Mouse (Mus musculus): ENCODE data around the gene Fgfr2. TPM values are rescaled to one million over a fixed set of nuclear protein-coding genes. Genes with fewer than 3 reads are reported as not detected.
A peak's percentile ranks its signal among the peaks of the same experiment; 100 is the strongest.

Fgfr2 gene
- polyA plus RNA-seq, 1 experiment from 2014 or later: 110 TPM

DNA sequence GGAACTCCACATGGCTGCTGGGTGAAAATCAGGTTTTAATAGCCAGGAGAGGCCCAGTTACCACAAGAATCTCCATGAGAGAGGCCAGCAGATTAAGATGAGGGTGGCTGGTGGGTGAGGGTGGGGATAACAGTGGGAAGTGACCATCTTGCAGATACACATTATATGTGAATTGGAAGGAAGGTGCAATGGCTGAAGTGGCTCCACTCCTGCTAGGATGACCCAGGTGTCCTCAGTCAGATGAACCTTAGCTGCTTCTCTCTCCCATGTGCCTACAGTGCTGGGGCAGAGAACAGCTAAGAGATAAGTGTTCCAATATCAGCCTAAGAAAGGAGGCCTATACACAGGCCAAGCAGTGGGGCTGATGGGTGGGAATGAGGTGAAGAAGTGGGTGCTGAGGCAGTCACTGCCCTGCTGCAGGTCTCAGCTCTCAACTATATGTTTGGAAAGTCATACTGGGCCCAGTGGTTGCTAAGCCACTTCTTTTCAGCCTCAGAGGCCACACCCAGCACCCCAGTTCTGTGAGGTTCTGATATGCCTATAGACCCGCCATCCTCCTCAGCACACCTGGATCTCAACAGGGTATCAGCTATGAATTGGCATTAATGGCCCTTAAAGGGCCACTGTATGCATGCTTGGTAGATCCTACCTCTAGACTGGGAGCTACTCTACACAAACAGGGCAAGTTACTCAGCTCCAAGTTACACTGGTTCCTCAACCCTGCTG, 345.3 kb downstream of the Fgfr2 start:
- no peak overlapping the region for H3K27ac ChIP-seq (ENCODE audit: low read length)
- ATAC-seq (no peak), DNase-seq (ENCODE audit: low spot score) (no peak)
- H3K4me3 ChIP-seq (ENCODE audit: low read depth, low read length): no peak overlapping the region
- no peaks in the 10 kb centered on the region for H3K27me3 ChIP-seq (replicated peaks; ENCODE audit: insufficient read depth, low read length)
- TF ChIP-seq CTCF (IDR thresholded peaks at IDR 0.05) (no peak), EP300 (IDR thresholded peaks at IDR 0.05) (no peak)
- H3K9me3 ChIP-seq (ENCODE audit: low read length): no peaks in the 10 kb centered on the region
- H3K4me2 ChIP-seq (replicated peaks; ENCODE audit: low read depth, low read length): no peak overlapping the region
- H3K9ac ChIP-seq (replicated peaks; ENCODE audit: low read depth): no peak overlapping the region
- H3K36me3 ChIP-seq (ENCODE audit: insufficient read depth, low read length): no peaks in the 10 kb centered on the region
- H3K4me1 ChIP-seq (ENCODE audit: insufficient read depth, low read depth, low read length): peaks cover 18% of the 10 kb centered on the region
- 94% methylated on average over 1 of the region's 1 CpGs for WGBS

GRCm38 (mm10) chr7:132777117-132777516, 346.0 kb downstream of the Fgfr2 start:
- no peak overlapping the region; the same call in 1 of the 2 replicates for H3K27ac ChIP-seq (ENCODE audit: low read length)
- TF ChIP-seq CTCF (IDR thresholded peaks at IDR 0.05) (no peak), EP300 (IDR thresholded peaks at IDR 0.05) (no peak)
- ATAC-seq (no peak), DNase-seq (ENCODE audit: low spot score) (peak; percentile 38)
- peaks cover 18% of the 10 kb centered on the region for H3K4me1 ChIP-seq (ENCODE audit: insufficient read depth, low read depth, low read length)
- no peaks in the 10 kb centered on the region for H3K9me3 ChIP-seq (ENCODE audit: low read length)
- H3K4me3 ChIP-seq (ENCODE audit: low read depth, low read length): no peak overlapping the region
- H3K36me3 ChIP-seq (ENCODE audit: insufficient read depth, low read length): no peaks in the 10 kb centered on the region
- H3K4me2 ChIP-seq (replicated peaks; ENCODE audit: low read depth, low read length): no peak overlapping the region
- no peaks in the 10 kb centered on the region for H3K27me3 ChIP-seq (replicated peaks; ENCODE audit: insufficient read depth, low read length)
- 73% methylated on average over 7 of the region's 7 CpGs for WGBS
- no peak overlapping the region for H3K9ac ChIP-seq (replicated peaks; ENCODE audit: low read depth)

DNA sequence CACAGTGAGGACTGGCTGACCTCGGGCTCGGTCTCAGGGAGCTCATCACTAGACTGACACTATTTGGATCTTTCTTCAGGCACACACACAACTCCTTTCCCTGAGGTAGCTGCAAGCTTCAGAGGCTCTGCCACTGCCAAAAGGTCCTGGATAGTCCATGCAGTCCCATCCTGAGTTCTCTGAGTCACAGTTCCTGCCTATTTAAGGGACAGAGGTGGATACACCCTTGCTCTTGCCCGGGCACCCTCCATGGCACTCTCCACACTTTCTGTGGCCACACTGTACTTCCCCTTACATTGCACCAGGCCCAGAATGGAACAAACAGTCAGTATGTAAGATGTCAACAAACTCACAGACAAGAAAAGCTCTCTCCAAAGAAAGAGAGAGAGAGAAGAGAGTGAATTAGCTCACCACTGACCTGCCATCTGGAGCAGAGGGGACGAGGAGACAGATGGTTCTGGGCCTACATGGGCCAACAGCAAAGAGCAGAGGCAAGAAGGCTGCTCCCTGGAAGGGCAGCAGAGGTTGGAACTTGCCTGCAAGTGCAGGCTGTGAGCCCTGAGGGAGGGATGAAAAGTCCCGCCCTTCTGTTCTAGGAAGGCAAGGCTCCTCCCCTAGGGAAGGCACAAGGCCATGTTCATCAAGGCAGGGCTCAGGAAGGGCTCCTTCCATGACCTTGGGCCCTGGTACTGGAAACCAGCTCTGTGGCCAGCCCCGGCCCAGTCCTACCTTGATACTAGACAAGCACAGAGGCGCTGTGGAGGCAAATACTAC, 346.6 kb downstream of the Fgfr2 start:
- 87% methylated on average over 7 of the region's 7 CpGs for WGBS
- peak; percentile 25; the same call in 1 of the 2 replicates for ATAC-seq
- no peak overlapping the region for H3K4me2 ChIP-seq (replicated peaks; ENCODE audit: low read depth, low read length)
- H3K4me1 ChIP-seq (ENCODE audit: insufficient read depth, low read depth, low read length): peaks cover 18% of the 10 kb centered on the region
- H3K9ac ChIP-seq (replicated peaks; ENCODE audit: low read depth): no peak overlapping the region
- DNase-seq (ENCODE audit: low spot score): no peak
- H3K27me3 ChIP-seq (replicated peaks; ENCODE audit: insufficient read depth, low read length): no peaks in the 10 kb centered on the region
- no peak overlapping the region; the same call in 1 of the 2 replicates for H3K27ac ChIP-seq (ENCODE audit: low read length)
- no peak overlapping the region for H3K4me3 ChIP-seq (ENCODE audit: low read depth, low read length)
- TF ChIP-seq EP300 (IDR thresholded peaks at IDR 0.05) (no peak), CTCF (IDR thresholded peaks at IDR 0.05) (no peak)
- no peaks in the 10 kb centered on the region for H3K9me3 ChIP-seq (ENCODE audit: low read length)
- no peaks in the 10 kb centered on the region for H3K36me3 ChIP-seq (ENCODE audit: insufficient read depth, low read length)

- DNase-seq (ENCODE audit: low spot score) (no peak), ATAC-seq (no peak)
- Histone ChIP-seq H3K27me3 (replicated peaks; ENCODE audit: insufficient read depth, low read length) (no peaks in the 10 kb centered on the region), H3K36me3 (ENCODE audit: insufficient read depth, low read length) (peaks cover 1% of the 10 kb centered on the region; the same call in 1 of the 2 replicates), H3K9me3 (ENCODE audit: low read length) (no peaks in the 10 kb centered on the region), H3K4me1 (ENCODE audit: insufficient read depth, low read depth, low read length) (peaks cover 12% of the 10 kb centered on the region), H3K4me3 (ENCODE audit: low read depth, low read length) (no peak overlapping the region), H3K27ac (ENCODE audit: low read length) (no peak overlapping the region), H3K4me2 (replicated peaks; ENCODE audit: low read depth, low read length) (no peak overlapping the region), H3K9ac (replicated peaks; ENCODE audit: low read depth) (no peak overlapping the region)
- no peak for TF ChIP-seq EP300 (IDR thresholded peaks at IDR 0.05)
- no peak for TF ChIP-seq CTCF (IDR thresholded peaks at IDR 0.05)
- 91% methylated on average over 10 of the region's 10 CpGs for WGBS
Measured at GRCm38 (mm10) chr7:132775922-132776321, 347.2 kb downstream of the Fgfr2 start.

- 73% methylated on average over 5 of the region's 5 CpGs for WGBS
- DNase-seq (ENCODE audit: low spot score) (no peak), ATAC-seq (no peak)
- Histone ChIP-seq H3K9me3 (ENCODE audit: low read length) (no peaks in the 10 kb centered on the region), H3K4me2 (replicated peaks; ENCODE audit: low read depth, low read length) (no peak overlapping the region), H3K27me3 (replicated peaks; ENCODE audit: insufficient read depth, low read length) (no peaks in the 10 kb centered on the region), H3K27ac (ENCODE audit: low read length) (no peak overlapping the region), H3K36me3 (ENCODE audit: insufficient read depth, low read length) (peaks cover 7% of the 10 kb centered on the region; the same call in 1 of the 2 replicates), H3K4me1 (ENCODE audit: insufficient read depth, low read depth, low read length) (peaks cover 6% of the 10 kb centered on the region), H3K4me3 (ENCODE audit: low read depth, low read length) (no peak overlapping the region), H3K9ac (replicated peaks; ENCODE audit: low read depth) (no peak overlapping the region)
- TF ChIP-seq CTCF (IDR thresholded peaks at IDR 0.05): no peak
- no peak for TF ChIP-seq EP300 (IDR thresholded peaks at IDR 0.05)
Measured at GRCm38 (mm10) chr7:132775333-132775732, 347.8 kb downstream of the Fgfr2 start.

DNA sequence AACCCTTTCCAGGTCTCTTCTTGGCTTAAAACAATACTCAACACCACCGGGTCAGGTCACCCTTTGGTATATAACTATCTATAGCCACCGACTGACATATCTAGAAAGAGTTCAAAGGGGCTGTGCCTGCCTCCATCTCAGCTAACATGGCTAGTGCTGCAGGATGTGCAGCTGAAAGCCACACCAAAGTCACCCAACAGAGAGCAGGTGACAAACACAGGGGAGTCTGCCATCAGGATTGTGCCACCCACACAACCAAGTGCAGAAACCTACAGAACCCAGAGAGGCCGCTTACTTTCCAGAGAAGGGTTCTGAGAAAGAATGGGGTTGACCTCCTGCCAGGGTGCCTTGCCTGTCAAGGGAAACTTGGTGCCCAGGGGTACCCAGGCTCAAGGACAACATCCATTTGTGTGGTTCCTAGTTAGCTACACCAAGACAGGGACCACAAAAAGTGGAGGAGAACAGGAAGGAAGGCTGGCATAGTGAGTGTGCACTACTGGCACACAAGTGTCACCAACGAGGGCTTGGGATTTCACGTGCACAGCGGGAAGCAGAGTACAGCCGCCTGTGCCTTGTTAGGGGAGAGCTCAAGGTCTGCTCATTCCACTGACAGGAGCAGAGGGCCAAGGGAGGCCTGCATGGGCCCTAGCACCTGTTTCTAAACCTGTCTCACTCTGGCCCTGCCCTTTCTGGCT, 350.0 kb downstream of the Fgfr2 start:
- Histone ChIP-seq H3K9me3 (ENCODE audit: low read length) (no peaks in the 10 kb centered on the region), H3K27me3 (replicated peaks; ENCODE audit: insufficient read depth, low read length) (no peaks in the 10 kb centered on the region), H3K9ac (replicated peaks; ENCODE audit: low read depth) (no peak overlapping the region), H3K27ac (ENCODE audit: low read length) (no peak overlapping the region), H3K36me3 (ENCODE audit: insufficient read depth, low read length) (peaks cover 14% of the 10 kb centered on the region; the same call in 1 of the 2 replicates), H3K4me3 (ENCODE audit: low read depth, low read length) (no peak overlapping the region), H3K4me2 (replicated peaks; ENCODE audit: low read depth, low read length) (no peak overlapping the region), H3K4me1 (ENCODE audit: insufficient read depth, low read depth, low read length) (no peaks in the 10 kb centered on the region)
- DNase-seq (ENCODE audit: low spot score): no peak
- TF ChIP-seq EP300 (IDR thresholded peaks at IDR 0.05) (no peak), CTCF (IDR thresholded peaks at IDR 0.05) (no peak)
- ATAC-seq: no peak
- 85% methylated on average over 7 of the region's 7 CpGs for WGBS
